Mouse (Mus musculus) CD4-positive, CD25-positive, alpha-beta regulatory T cell, adult 4 months (primary cell): ENCODE data around the gene Gas7. TPM values are rescaled to one million over a fixed set of nuclear protein-coding genes. Genes with fewer than 3 reads are reported as not detected.

Source experiments
- ATAC-seq: one replicate; pipeline ENCODE4 v1.8.0; 2017
- polyA plus RNA-seq, 2 experiments: library from polyadenylated mRNA; unstranded; fragments of 100-300 nt; shearing (Covaris generic); gene quantifications; one replicate each; pipeline ENCODE4 v1.2.1; 2017

Gene Gas7
- polyA plus RNA-seq, 2 experiments from 2014 or later = 0.12 to 0.85 TPM

DNA sequence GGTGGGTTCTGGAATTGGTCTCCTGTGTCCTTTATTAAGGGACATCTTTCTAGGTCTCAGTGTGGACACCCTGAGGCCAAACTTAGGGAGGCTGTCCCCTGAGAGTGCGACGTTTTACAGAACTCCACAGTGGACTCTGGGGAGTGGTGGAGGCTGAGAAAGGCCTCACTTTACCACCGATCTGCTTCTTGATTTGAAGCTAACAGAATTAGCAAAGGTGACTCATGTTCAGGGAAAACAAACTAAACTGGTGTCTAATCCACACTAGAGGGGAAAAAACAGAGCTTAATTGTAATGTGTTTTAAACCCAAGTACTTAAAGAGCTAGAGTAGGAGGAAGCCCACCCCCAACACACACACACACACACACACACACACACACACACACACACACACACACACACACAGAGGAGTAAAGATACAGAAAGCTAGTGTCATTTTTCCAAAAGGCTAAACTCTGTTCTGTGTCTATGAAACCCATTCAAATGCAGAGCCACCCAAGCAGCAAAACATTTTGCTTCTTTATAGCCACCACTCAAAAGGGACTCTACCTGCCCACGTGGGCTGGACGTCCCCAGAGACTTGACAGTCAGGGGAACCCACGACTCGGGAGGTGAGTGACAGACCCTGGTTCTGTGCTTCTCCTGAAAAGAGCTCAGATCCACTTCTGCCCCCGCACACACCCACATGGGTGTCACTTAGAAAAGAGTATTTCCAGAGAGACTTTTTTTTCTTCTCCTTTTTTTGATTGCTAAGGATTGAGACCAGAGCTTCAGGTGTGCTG lies 268.2 kb downstream of the Gas7 start:
- ATAC-seq = no peak

DNA sequence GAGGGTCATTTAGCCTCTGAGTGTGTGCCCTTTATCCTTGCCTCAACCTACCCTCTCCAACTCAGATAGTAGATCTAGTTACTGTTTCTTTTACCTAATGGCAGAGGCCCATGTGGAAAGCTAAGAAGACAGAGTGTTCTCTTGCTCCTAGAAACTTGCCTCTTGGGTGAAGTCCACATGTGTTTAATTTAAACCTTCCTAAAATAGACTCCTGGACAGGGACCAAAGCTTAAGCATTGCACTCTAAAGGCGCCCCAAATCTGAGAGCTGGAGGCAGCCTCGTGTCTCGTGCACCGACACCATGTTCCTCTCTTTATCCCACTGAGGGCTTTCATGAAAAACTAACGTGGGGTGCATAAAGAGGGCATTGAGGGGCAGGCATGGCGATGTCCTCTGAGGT lies 271.9 kb downstream of the Gas7 start:
- no peak for ATAC-seq

DNA sequence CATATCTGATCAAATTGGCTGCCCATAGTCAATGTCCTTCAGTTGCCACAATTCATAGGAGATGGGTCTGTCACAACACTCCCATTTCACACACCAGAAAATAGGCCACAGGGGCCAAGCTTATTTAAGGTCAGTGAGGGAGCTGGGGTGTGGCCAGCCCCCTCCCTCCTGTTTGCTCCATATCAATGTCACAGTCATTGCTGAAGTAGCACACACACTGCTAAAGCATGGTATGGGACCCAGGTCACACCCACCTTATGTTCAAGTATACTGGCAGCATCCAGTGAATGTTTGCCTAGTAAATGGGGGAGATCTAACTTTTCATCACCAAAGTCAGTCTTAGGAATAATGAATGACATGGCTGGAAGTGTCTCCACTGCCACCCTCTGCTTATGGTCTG lies 273.5 kb downstream of the Gas7 start:
- ATAC-seq = no peak

DNA sequence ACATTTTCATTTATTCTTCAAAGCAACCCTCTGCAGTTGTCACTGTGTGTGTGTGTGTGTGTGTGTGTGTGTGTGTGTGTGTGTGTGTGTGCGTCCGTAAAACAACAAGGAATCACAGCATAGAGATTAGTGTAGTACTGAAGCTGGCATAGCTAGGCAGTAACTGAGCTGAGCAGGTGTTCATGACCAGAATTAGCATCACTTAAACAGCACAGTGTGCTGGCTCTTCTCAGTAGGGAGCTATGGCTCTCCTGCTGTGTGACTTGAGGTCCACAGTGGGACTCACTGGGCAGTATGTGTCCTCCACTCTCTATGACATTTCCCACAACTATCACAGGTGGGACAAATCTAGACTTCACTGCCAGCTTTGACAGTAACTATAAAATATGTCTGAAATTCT lies 275.8 kb downstream of the Gas7 start:
- no peak for ATAC-seq

DNA sequence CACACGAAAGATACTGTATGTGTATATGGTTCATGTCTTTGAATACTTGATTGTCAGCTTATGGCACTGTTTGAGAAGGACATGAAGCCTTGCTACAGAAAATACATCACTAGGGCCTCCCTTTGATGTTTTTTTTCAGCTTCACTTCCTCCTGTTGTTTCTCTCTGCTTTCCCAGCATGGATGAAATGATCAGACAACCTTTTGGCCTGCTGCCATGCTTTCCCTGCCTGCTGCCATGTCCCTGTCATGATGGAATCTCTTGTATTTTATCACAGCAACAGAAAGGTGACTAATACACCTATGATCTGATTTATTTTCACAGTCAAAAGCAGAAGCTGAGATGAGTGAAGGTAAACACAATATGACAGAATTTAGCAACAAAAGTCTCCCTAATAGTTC lies 278.5 kb downstream of the Gas7 start:
- ATAC-seq = no peak

DNA sequence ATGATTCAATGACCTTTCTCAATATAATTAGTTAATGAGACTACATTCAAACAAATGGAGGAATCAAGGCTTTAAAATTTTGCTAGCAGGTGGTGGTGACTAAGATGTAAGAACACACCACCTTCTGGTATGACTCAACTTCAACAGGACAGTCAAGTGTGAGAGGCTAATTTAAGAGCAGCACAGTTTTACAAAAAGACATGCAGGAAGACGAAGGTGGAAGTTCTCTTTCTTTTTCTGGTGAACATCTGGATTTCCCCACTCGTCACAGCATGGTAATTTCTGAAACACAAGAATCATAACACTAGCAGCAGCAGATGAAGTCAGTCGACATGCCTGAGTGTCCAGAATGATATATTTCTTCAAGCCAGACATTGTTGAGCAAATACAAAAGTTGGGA lies 279.4 kb downstream of the Gas7 start:
- ATAC-seq = no peak

DNA sequence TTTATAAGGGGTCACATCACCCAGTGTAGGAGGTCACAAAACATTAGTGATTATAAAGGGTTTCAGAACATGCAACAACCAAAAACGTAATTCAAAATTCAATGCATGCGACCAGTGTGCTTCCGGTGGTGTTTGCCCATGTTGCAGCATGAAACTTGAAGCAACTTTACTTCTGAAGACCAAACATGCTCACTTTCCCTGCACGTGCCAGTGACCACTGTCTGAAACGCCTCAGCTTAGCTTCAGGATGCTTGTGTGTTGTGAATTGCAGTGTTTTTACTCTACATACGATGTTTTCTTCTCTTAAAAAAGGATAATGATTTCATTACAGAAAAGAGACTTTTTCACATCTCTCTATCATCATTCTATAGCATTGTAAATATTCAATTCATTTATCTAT lies 283.1 kb downstream of the Gas7 start:
- no peak for ATAC-seq

Other genes starting within 250 kb of the Gas7 start
- not detected for gene Myh4, start 217.4 kb upstream of the Gas7 start, polyA plus RNA-seq
- not detected for gene Myh8, start 178.3 kb upstream of the Gas7 start, polyA plus RNA-seq
- not detected for gene Myh13, start 133.8 kb upstream of the Gas7 start, polyA plus RNA-seq
- gene Rcvrn, start 239.9 kb downstream of the Gas7 start, polyA plus RNA-seq = not detected